Mouse (Mus musculus) hindbrain, embryonic 13.5 days (tissue): ENCODE measurements around the gene Sec11a. TPM values are rescaled to one million over a fixed set of nuclear protein-coding genes. Genes with fewer than 3 reads are reported as not detected.

Source experiments
- ATAC-seq: fragments of 200-750 bp; cut with Nextera tagmentation; 2 replicates; pipeline ENCODE4 v1.8.0; 2017; ENCODE audit warnings: moderate TSS enrichment; ENCODE audit not compliant: low FRiP score
- H3K27ac ChIP-seq: fragments of 300-500 bp; sonication (generic); 2 replicates; pipeline ENCODE4 v1.5.1; 2015; ENCODE audit warnings: inconsistent platforms, mild to moderate bottlenecking, moderate library complexity
- H3K27me3 ChIP-seq: fragments of 300-500 bp; sonication (generic); 2 replicates; pipeline ENCODE4 v1.6.1; 2015; ENCODE audit warnings: mild to moderate bottlenecking, inconsistent platforms
- H3K36me3 ChIP-seq: fragments of 300-500 bp; sonication (generic); 2 replicates; pipeline ENCODE4 v1.6.1; 2015; ENCODE audit warnings: mild to moderate bottlenecking, inconsistent platforms
- H3K4me1 ChIP-seq: fragments of 300-500 bp; sonication (generic); replicated peaks from 2 replicates; pipeline ENCODE4 v1.6.1; 2015; ENCODE audit warnings: inconsistent platforms
- H3K4me2 ChIP-seq: fragments of 300-500 bp; sonication (generic); 2 replicates; pipeline ENCODE4 v1.6.1; 2015; ENCODE audit warnings: inconsistent platforms, mild to moderate bottlenecking, moderate library complexity
- H3K4me3 ChIP-seq: fragments of 300-500 bp; sonication (generic); 2 replicates; pipeline ENCODE4 v1.5.1; 2015; ENCODE audit warnings: mild to moderate bottlenecking, inconsistent platforms
- H3K9ac ChIP-seq: fragments of 300-500 bp; sonication (generic); 2 replicates; pipeline ENCODE4 v1.6.1; 2015; ENCODE audit warnings: mild to moderate bottlenecking, inconsistent platforms
- H3K9me3 ChIP-seq: fragments of 300-500 bp; sonication (generic); 2 replicates; pipeline ENCODE4 v1.6.1; 2016; ENCODE audit warnings: inconsistent platforms
- WGBS: fragments of 180-500 bp; shearing (Covaris S2); methylation state at CpG from one replicate; pipeline ENCODE4 v1.1.7; 2015; 5-methylcytosine and 5-hydroxymethylcytosine counted together
- polyA plus RNA-seq: library from polyadenylated mRNA; unstranded; fragments of >200 nt; fragmentation: Nextera tagmentation; extraction: Ambion mirVana; gene quantifications from 2 replicates; pipeline ENCODE4 v1.2.1, GENCODE M21; 2015

Gene Sec11a
- polyA plus RNA-seq, 1 experiment from 2014 or later, result 177 TPM

- Histone ChIP-seq H3K36me3 (peaks cover 49% of the 10 kb centered on the region), H3K9ac (peak overlapping the region; percentile 63), H3K4me1 (peaks cover 57% of the 10 kb centered on the region), H3K4me3 (peak overlapping the region; percentile 23), H3K4me2 (peak overlapping the region; percentile 74), H3K27me3 (no peaks in the 10 kb centered on the region), H3K27ac (peak overlapping the region; percentile 48; the same call in 1 of the 2 replicates), H3K9me3 (no peaks in the 10 kb centered on the region)
- WGBS, result 86% methylated on average over 4 of the region's 5 CpGs
- ATAC-seq, result no peak
Measured at GRCm38 (mm10) chr7:80863520-80863919, 84.1 kb downstream of the Sec11a start.

- Histone ChIP-seq H3K4me1 (peaks cover 57% of the 10 kb centered on the region), H3K27me3 (no peaks in the 10 kb centered on the region), H3K4me2 (peak overlapping the region; percentile 74), H3K9me3 (no peaks in the 10 kb centered on the region), H3K4me3 (peak overlapping the region; percentile 79), H3K36me3 (peaks cover 38% of the 10 kb centered on the region), H3K9ac (peak overlapping the region; percentile 63; the same call in 1 of the 2 replicates), H3K27ac (no peak overlapping the region)
- ATAC-seq, result no peak
- WGBS, result 82% methylated on average over 2 of the region's 2 CpGs
Measured at GRCm38 (mm10) chr7:80862475-80862874, 85.1 kb downstream of the Sec11a start.

GRCm38 (mm10) chr7:80860729-80861274, 86.8 kb downstream of the Sec11a start, which contains the start of gene Zscan2:
Gene Zscan2, plus strand, starts transcription at chr7:80860920.
- ATAC-seq, result peak; percentile 98
- WGBS, result under 1% methylated on average over 40 of the region's 40 CpGs
- H3K27ac ChIP-seq, result peak within 1 kb of the TSS; percentile 96

GRCm38 (mm10) chr7:80860227-80860626, 87.4 kb downstream of the Sec11a start:
- H3K27ac ChIP-seq, result peak overlapping the region; percentile 61
- peak overlapping the region; percentile 96 for H3K9ac ChIP-seq
- no peaks in the 10 kb centered on the region for H3K27me3 ChIP-seq
- peak overlapping the region; percentile 74 for H3K4me2 ChIP-seq
- WGBS, result 2% methylated on average over 13 of the region's 13 CpGs
- H3K36me3 ChIP-seq, result peaks cover 18% of the 10 kb centered on the region
- peaks cover 40% of the 10 kb centered on the region for H3K4me1 ChIP-seq
- peak; percentile 77 for ATAC-seq
- H3K4me3 ChIP-seq, result peak overlapping the region; percentile 79
- H3K9me3 ChIP-seq, result no peaks in the 10 kb centered on the region

More at GRCm38 (mm10) chr7:80860729-80861274, 86.8 kb downstream of the Sec11a start, which contains the start of gene Zscan2:
- Histone ChIP-seq H3K4me2 (peak within 1 kb of the TSS; percentile 74), H3K4me3 (peak within 1 kb of the TSS; percentile 79), H3K27me3 (no peaks in the 10 kb centered on the region), H3K9me3 (no peaks in the 10 kb centered on the region), H3K9ac (peak within 1 kb of the TSS; percentile 96), H3K4me1 (peaks cover 46% of the 10 kb centered on the region), H3K36me3 (peaks cover 24% of the 10 kb centered on the region)

GRCm38 (mm10) chr7:80857181-80857580, 90.4 kb downstream of the Sec11a start:
- H3K4me2 ChIP-seq, result no peak overlapping the region
- H3K27me3 ChIP-seq, result no peaks in the 10 kb centered on the region
- H3K9me3 ChIP-seq, result no peaks in the 10 kb centered on the region
- H3K27ac ChIP-seq, result no peak overlapping the region
- no peaks in the 10 kb centered on the region for H3K36me3 ChIP-seq
- H3K9ac ChIP-seq, result no peak overlapping the region
- H3K4me1 ChIP-seq, result peaks cover 10% of the 10 kb centered on the region
- H3K4me3 ChIP-seq, result no peak overlapping the region
- WGBS, result 17% methylated on average over 6 of the region's 6 CpGs
- ATAC-seq, result no peak

- no peak for ATAC-seq
- no peak overlapping the region for H3K9ac ChIP-seq
- no peak overlapping the region for H3K4me2 ChIP-seq
Measured at GRCm38 (mm10) chr7:80855316-80855715, 92.3 kb downstream of the Sec11a start.

More at GRCm38 (mm10) chr7:80855316-80855715, 92.3 kb downstream of the Sec11a start:
- Histone ChIP-seq H3K4me3 (no peak overlapping the region), H3K4me1 (peaks cover 3% of the 10 kb centered on the region; the same call in 1 of the 2 replicates), H3K27me3 (no peaks in the 10 kb centered on the region), H3K27ac (no peak overlapping the region), H3K36me3 (no peaks in the 10 kb centered on the region), H3K9me3 (no peaks in the 10 kb centered on the region)

Other genes with a start within 250 kb of the Sec11a start
- gene Iqgap1, start 121.8 kb downstream of the Sec11a start, polyA plus RNA-seq, result 21.1 and 23.6 TPM in 2 replicates
- 5.3 and 5.8 TPM in 2 replicates for gene Zscan2, start 86.9 kb downstream of the Sec11a start, polyA plus RNA-seq
- gene Wdr73, start 46.5 kb downstream of the Sec11a start, polyA plus RNA-seq, result 36.5 and 41.5 TPM in 2 replicates
- gene Nmb, start 42.7 kb downstream of the Sec11a start, polyA plus RNA-seq, result 7.4 and 8.0 TPM in 2 replicates
- 7.3 and 8.8 TPM in 2 replicates for gene Zfp592, start 45.9 kb upstream of the Sec11a start, polyA plus RNA-seq
- gene Alpk3, start 109.8 kb upstream of the Sec11a start, polyA plus RNA-seq, result 0.14 and 0.16 TPM in 2 replicates
- gene Slc28a1, start 167.0 kb upstream of the Sec11a start, polyA plus RNA-seq, result not detected in 2 replicates